26 mouse cellular contexts compared by ENCODE assay signal in the genomic region with DNA sequence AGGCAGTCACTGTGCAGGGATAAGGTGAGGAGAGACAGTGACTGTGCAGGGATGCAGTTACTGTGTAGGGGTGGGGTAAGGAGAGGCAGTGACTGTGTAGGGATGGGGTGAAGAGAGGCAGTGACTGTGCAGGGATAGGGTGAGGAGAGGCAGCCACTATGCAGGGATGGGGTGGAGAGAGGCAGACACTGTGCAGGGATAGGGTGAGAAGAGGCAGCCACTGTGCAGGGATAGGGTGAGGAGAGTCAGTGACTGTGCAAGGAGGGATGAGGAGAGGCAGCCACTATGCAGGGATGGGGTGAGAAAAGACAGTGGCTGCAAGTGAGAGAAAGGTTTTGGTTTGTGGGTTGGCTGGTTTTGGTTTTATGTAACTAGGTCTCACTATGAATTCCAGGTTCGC.
"Had no signal": no experiment of that assay in that cellular context is flagged by ENCODE, and none has a peak within 500 bp of the region (broad histone marks: within the 10 kb centered on the region; RNA-seq: fewer than 3 reads in every experiment).

No protein-coding gene starts in this region.

- DNase-seq: gastrocnemius, adult 2 months; gastrocnemius, postnatal 10 days; gastrocnemius, postnatal 25 days; heart, adult 2 months; heart, postnatal 10 days; heart, postnatal 4 days; kidney, adult 18-20 months; kidney, adult 8-10 months; kidney, postnatal 4 days; liver; liver, embryonic 13.5 days had no signal

- H3K4me3 ChIP-seq: gastrocnemius, adult 2 months; heart, adult 2 months; heart, embryonic 12.5 days; hindbrain, embryonic 10.5 days; hindbrain, embryonic 12.5 days; intestine, embryonic 15.5 days; layer of hippocampus, adult 2 months; left cerebral cortex, adult 2 months; limb, embryonic 10.5 days; limb, embryonic 12.5 days; liver, embryonic 13.5 days; liver, embryonic 15.5 days had no signal

- H3K9me3 ChIP-seq: heart, embryonic 12.5 days; hindbrain, embryonic 10.5 days; hindbrain, embryonic 12.5 days; intestine, embryonic 15.5 days; limb, embryonic 10.5 days; limb, embryonic 12.5 days; liver, embryonic 13.5 days; liver, embryonic 15.5 days had no signal

- H3K27ac ChIP-seq: gastrocnemius, adult 2 months; heart, adult 2 months; hindbrain, embryonic 10.5 days; hindbrain, embryonic 12.5 days; hindbrain, embryonic 14.5 days; intestine, embryonic 15.5 days; kidney, postnatal 0 days; layer of hippocampus, adult 2 months; left cerebral cortex, adult 2 months; limb, embryonic 10.5 days; limb, embryonic 12.5 days; liver, embryonic 13.5 days; liver, embryonic 15.5 days had no signal

- H3K27me3 ChIP-seq: heart, embryonic 12.5 days; hindbrain, embryonic 12.5 days; intestine, embryonic 15.5 days; limb, embryonic 12.5 days; liver, embryonic 13.5 days; liver, embryonic 15.5 days had no signal

- H3K9ac ChIP-seq: heart, embryonic 12.5 days; hindbrain, embryonic 12.5 days; hindbrain, embryonic 14.5 days; intestine, embryonic 15.5 days; limb, embryonic 12.5 days; liver, embryonic 13.5 days; liver, embryonic 15.5 days had no signal

- H3K36me3 ChIP-seq: heart, embryonic 12.5 days; hindbrain, embryonic 10.5 days; hindbrain, embryonic 12.5 days; intestine, embryonic 15.5 days; limb, embryonic 10.5 days; limb, embryonic 12.5 days; liver, embryonic 13.5 days; liver, embryonic 15.5 days had no signal

- H3K4me2 ChIP-seq: heart, embryonic 12.5 days; hindbrain, embryonic 12.5 days; hindbrain, embryonic 14.5 days; intestine, embryonic 15.5 days; limb, embryonic 12.5 days; liver, embryonic 11.5 days; liver, embryonic 13.5 days; liver, embryonic 15.5 days had no signal

- H3K4me1 ChIP-seq: heart, embryonic 12.5 days; hindbrain, embryonic 10.5 days; hindbrain, embryonic 12.5 days; intestine, embryonic 15.5 days; liver, embryonic 13.5 days; liver, embryonic 15.5 days had no signal

- ATAC-seq: hindbrain, embryonic 16.5 days; inflammation-experienced regulatory T-cells, adult 6 months; intestine, embryonic 15.5 days; intestine, postnatal 0 days had no signal
